Mouse (Mus musculus) thymus, postnatal 36 days (tissue): ENCODE results near the gene Sorbs2.
"Not testable (repeated sequence)": the region's sequence is repeated elsewhere in the genome, so short reads cannot be mapped to it uniquely, and the experiment has no call there.

ENCODE experiments used
- DNase-seq, 2 experiments: peaks; one replicate each; pipeline ENCODE4 v3.0.0; 2022; ENCODE audit warnings: mixed read lengths in 2 of 2

The Sorbs2 gene

DNA sequence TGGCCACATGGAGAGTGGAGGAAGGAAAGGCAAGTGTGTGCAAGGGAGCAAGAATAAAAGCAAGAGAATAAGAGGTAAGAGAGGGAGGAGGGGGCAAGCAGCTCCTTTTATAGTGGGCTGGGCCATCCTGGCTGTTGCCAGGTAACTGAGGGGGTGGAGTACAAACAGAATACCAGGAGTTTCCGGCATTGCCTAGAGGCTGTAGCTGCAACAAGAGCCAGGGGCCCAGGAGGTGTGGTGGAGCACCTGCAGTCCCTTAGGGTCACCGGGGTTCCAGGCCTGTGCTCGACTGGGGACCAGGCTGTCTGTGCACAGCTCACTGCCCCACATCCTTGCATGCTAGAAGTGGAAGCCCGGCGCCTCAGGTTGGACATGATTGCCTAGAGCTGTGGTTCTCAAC lies 350.1 kb downstream of the Sorbs2 start:
- no peak for DNase-seq

DNA sequence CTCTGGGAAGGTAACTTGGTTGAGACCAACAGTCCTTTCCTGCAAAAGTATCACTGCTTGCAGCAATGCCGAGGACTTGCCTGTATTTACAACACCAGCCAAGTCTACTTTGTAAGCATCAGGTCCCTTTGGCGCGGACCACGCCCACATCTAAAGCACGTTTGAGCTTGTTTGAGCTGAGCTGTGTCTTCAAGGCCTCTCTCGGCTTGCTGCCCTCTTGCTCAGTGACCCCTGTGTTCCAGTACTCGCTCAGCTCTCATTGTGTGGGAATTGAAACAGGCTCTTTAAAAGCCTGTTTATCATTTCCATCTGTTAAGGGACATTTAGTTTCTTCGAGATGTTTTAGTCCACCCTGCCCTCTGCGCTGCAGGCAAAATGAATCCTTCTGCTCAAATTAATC lies 350.8 kb downstream of the Sorbs2 start:
- DNase-seq = no peak

- DNase-seq = not testable (repeated sequence)
These were observed 364.0 kb downstream of the Sorbs2 start for GRCm38 (mm10) chr8:45871587-45871986.

- DNase-seq = no peak
These were observed 364.5 kb downstream of the Sorbs2 start for GRCm38 (mm10) chr8:45872077-45872476.

DNA sequence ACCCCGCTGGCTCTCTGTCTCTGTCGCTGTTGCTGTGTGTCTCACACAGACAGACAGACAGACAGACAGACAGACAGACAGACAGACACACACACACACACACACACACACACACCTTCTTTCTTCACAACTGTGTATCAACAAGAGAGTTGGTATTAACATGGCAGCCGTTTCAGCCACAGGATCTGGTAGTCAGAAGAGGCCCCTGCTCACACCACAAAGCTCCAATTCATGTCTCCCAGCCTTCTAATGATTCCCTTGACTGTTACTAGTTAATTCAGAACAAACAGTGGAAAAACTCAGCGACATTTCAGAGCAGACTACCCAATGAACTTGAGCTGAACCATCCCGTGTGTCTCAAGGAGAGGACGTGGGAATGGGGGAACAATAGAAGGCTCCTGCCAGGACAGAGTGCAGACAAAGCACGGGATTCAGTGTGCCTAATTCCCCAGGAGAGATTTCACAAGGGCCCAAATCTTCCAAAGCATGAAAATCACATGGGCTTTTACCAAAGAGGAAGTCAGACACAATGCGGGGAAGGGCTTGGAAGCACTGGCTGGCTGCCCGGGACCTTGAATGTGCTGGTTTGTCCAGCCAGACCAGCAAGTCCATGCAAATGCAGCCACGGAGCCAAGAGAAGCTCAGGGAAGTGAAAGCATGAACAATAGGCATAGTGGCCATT lies 367.5 kb downstream of the Sorbs2 start:
- DNase-seq = no peak

GRCm38 (mm10) chr8:45876397-45876796 lies 368.8 kb downstream of the Sorbs2 start:
- DNase-seq = no peak
